Mouse (Mus musculus) mouse trophoblast stem cell (cell line): ENCODE measurements around the gene Marco.

Source experiments
- in situ Hi-C, 2 experiments: fragments of 300-500 bp; cut with MseI, MboI; formaldehyde crosslinking; loops; 2 replicates in 1 of 2; 3 replicates in 1 of 2; pipeline ENCODE4 v1.15.1; 2025

The Marco gene

DNA sequence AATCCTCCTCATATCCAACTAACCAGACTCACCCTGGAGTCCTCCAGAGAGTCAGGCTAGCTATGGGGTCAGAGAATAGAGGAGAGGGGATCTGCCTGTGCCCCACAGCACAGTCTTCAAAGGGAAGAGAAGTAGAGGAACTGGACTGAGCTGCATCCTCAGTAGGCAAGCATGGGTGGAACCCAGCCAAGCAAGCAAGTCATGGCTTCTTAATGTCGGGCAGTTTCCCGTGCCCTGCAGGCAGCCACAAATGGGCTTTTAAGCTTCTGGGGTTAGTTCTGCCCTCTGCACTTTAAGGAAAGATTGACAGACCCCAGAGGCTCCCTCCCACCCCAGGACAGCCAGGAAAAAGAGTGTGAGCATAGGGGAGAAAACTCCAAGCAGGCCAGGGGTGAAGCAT is 63.2 kb downstream of the Marco start:
- in situ Hi-C loops = no loop called here

DNA sequence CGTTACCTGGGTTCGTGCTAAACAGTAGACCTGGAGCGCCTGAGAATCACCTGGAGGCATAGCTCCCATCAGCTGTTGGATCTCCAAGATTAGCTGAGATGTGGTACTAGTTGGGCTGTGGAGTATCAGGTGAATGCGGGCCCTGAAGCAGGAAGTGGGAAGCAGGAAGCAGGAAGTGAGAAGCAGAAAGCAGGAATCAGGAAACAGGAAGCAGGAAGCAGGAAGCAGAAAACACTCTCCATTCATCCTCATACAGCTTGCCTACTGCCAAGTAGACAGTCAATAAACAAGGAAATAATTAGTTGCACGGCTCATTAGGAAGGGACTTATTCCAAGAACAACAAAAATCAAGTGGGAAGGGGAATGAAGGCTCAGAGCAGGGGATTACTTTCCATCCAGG is 69.2 kb downstream of the Marco start:
- in situ Hi-C loops = no loop called here

DNA sequence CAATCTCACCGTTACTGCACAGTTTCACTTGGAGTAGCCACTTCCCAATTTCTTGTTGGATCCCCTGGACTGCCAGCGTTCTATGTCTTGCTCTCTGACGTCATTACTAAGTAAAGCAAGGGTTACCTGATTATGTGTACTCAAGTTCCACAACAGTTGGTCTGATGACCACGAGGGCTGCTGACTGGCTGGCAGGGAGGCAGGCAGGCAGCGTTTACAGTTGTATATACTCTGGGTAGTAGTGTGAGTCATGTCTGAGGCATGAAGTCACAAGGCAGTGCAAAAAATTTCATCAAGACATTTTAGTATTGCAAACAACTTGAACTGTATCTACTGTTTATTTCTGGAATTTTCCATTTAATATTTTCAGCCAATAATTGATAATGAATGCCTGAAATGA is 74.7 kb downstream of the Marco start:
- in situ Hi-C loops = no loop called here

DNA sequence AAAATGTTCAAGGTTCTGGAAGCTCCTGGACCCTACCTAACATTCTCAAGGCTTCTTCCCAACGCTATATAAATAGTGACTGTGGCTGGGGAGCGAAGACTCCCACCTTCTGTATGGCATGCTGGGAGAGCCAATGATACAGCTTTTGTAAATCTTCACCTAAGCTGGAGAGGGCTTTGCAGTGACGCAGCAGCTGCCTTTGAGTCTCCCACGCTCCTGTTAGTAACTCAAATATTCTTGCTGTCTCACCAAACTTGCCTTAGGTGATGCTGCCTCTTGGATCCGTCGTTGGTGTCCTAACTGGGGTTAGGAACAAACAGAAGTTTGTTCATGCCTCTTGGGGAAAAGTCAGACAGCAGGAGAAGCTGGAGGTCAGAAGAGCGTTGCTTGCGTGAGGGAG is 79.2 kb downstream of the Marco start:
- in situ Hi-C loops = no loop called here
